Mouse (Mus musculus): Measurements from ENCODE around the gene Prph2. TPM values are rescaled to one million over a fixed set of nuclear protein-coding genes. Genes with fewer than 3 reads are reported as not detected.

Prph2 gene
- total RNA-seq, 1 experiment from 2014 or later = not detected

- peak; percentile 41 for ATAC-seq (replicated peaks; ENCODE audit: insufficient number of reproducible peaks, low FRiP score, low TSS enrichment, poor library complexity, severe bottlenecking)
Observed at GRCm38 (mm10) chr17:46889450-46890084, 20.7 kb upstream of the Prph2 start.

- peak; percentile 94 for ATAC-seq (replicated peaks; ENCODE audit: insufficient number of reproducible peaks, low FRiP score, low TSS enrichment, poor library complexity, severe bottlenecking)
Observed at GRCm38 (mm10) chr17:46890116-46890815, 20.0 kb upstream of the Prph2 start, which contains the start of gene Tbcc. TSS of gene Tbcc (plus strand) at chr17:46890684.

- no peak; the same call in 1 of the 2 replicates for ATAC-seq (replicated peaks; ENCODE audit: insufficient number of reproducible peaks, low FRiP score, low TSS enrichment, poor library complexity, severe bottlenecking)
Observed at GRCm38 (mm10) chr17:46890843-46891594, 19.2 kb upstream of the Prph2 start.

GRCm38 (mm10) chr17:46895426-46895825 lies 14.8 kb upstream of the Prph2 start:
- no peak for ATAC-seq (replicated peaks; ENCODE audit: insufficient number of reproducible peaks, low FRiP score, low TSS enrichment, poor library complexity, severe bottlenecking)

- ATAC-seq (replicated peaks; ENCODE audit: insufficient number of reproducible peaks, low FRiP score, low TSS enrichment, poor library complexity, severe bottlenecking) = no peak
Observed at GRCm38 (mm10) chr17:46897221-46897950, 12.9 kb upstream of the Prph2 start.

GRCm38 (mm10) chr17:46900941-46901340 lies 9.3 kb upstream of the Prph2 start:
- no peak for ATAC-seq (replicated peaks; ENCODE audit: insufficient number of reproducible peaks, low FRiP score, low TSS enrichment, poor library complexity, severe bottlenecking)

GRCm38 (mm10) chr17:46903876-46904490 lies 6.3 kb upstream of the Prph2 start:
- ATAC-seq (replicated peaks; ENCODE audit: insufficient number of reproducible peaks, low FRiP score, low TSS enrichment, poor library complexity, severe bottlenecking) = peak; percentile 97

- ATAC-seq (replicated peaks; ENCODE audit: insufficient number of reproducible peaks, low FRiP score, low TSS enrichment, poor library complexity, severe bottlenecking) = no peak
Observed at GRCm38 (mm10) chr17:46912331-46912730, 2.1 kb downstream of the Prph2 start.

- no peak for ATAC-seq (replicated peaks; ENCODE audit: insufficient number of reproducible peaks, low FRiP score, low TSS enrichment, poor library complexity, severe bottlenecking)
Observed at GRCm38 (mm10) chr17:46915129-46915528, 4.9 kb downstream of the Prph2 start.

- no peak for ATAC-seq (replicated peaks; ENCODE audit: insufficient number of reproducible peaks, low FRiP score, low TSS enrichment, poor library complexity, severe bottlenecking)
Observed at GRCm38 (mm10) chr17:46918951-46919350, 8.7 kb downstream of the Prph2 start.

GRCm38 (mm10) chr17:46920855-46921254 lies 10.6 kb downstream of the Prph2 start:
- ATAC-seq (replicated peaks; ENCODE audit: insufficient number of reproducible peaks, low FRiP score, low TSS enrichment, poor library complexity, severe bottlenecking) = no peak

- ATAC-seq (replicated peaks; ENCODE audit: insufficient number of reproducible peaks, low FRiP score, low TSS enrichment, poor library complexity, severe bottlenecking) = no peak
Observed at GRCm38 (mm10) chr17:46926192-46926591, 15.9 kb downstream of the Prph2 start.

- ATAC-seq (replicated peaks; ENCODE audit: insufficient number of reproducible peaks, low FRiP score, low TSS enrichment, poor library complexity, severe bottlenecking) = no peak
Observed at GRCm38 (mm10) chr17:46926941-46927340, 16.7 kb downstream of the Prph2 start.

GRCm38 (mm10) chr17:46927781-46928180 lies 17.5 kb downstream of the Prph2 start:
- no peak for ATAC-seq (replicated peaks; ENCODE audit: insufficient number of reproducible peaks, low FRiP score, low TSS enrichment, poor library complexity, severe bottlenecking)

- ATAC-seq (replicated peaks; ENCODE audit: insufficient number of reproducible peaks, low FRiP score, low TSS enrichment, poor library complexity, severe bottlenecking) = no peak
Observed at GRCm38 (mm10) chr17:46929277-46929676, 19.0 kb downstream of the Prph2 start.

- ATAC-seq (replicated peaks; ENCODE audit: insufficient number of reproducible peaks, low FRiP score, low TSS enrichment, poor library complexity, severe bottlenecking) = no peak
Observed at GRCm38 (mm10) chr17:46929897-46930296, 19.6 kb downstream of the Prph2 start.

- no peak for ATAC-seq (replicated peaks; ENCODE audit: insufficient number of reproducible peaks, low FRiP score, low TSS enrichment, poor library complexity, severe bottlenecking)
Observed at GRCm38 (mm10) chr17:46932961-46933360, 22.7 kb downstream of the Prph2 start.

GRCm38 (mm10) chr17:46933557-46934348 lies 23.5 kb downstream of the Prph2 start:
- ATAC-seq (replicated peaks; ENCODE audit: insufficient number of reproducible peaks, low FRiP score, low TSS enrichment, poor library complexity, severe bottlenecking) = 0 out of 2 replicates have a peak, but pooled peaks have one; percentile 42

Data from monocyte, adult 5-6 weeks (primary cell).